Mouse (Mus musculus): ENCODE results near the gene Vamp1.

DNA sequence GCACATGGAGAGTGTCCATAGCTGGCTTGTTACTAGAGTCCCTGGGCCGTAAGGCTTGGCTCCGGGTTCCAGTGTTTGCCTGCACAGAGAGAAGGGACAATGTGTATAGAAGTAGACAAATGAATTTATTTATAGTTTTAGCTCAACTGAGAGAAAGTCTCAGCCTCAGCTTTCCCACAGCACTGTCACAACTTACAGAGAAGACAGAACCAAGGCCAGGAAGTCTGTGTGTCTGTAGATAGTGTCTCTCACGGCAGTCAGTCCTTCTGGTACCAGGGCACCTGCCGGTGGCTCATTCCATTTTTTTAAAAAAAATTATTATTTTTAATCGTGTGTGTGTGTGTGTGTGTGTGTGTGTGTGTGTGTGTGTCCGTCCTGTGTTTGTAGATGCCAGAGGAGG, 17.2 kb downstream of the Vamp1 start:
- no peak for TF ChIP-seq CTCF (IDR thresholded peaks at IDR 0.05; ENCODE audit: control insufficient read depth, insufficient read depth, low read length)
- TF ChIP-seq POLR2A (IDR thresholded peaks at IDR 0.05; ENCODE audit: borderline replicate concordance, control insufficient read depth, low read depth, low read length): no peak
